Mouse (Mus musculus): Measurements from ENCODE around the gene Gm5767.

The Gm5767 gene

GRCm38 (mm10) chr16:8670041-8671035 lies 10.2 kb upstream of the Gm5767 start:
- no peak for DNase-seq (ENCODE audit: low read depth, low spot score)

- peak; percentile 97 for DNase-seq (ENCODE audit: low read depth, low spot score)
Measured at GRCm38 (mm10) chr16:8671551-8672349, 8.8 kb upstream of the Gm5767 start, which contains the start of gene Carhsp1. TSS of gene Carhsp1 (minus strand) at chr16:8672155.

GRCm38 (mm10) chr16:8672350-8672687 lies 8.3 kb upstream of the Gm5767 start:
- DNase-seq (ENCODE audit: low read depth, low spot score) = no peak

GRCm38 (mm10) chr16:8672811-8673210 lies 7.8 kb upstream of the Gm5767 start:
- DNase-seq (ENCODE audit: low read depth, low spot score) = no peak

- no peak for DNase-seq (ENCODE audit: low read depth, low spot score)
Measured at GRCm38 (mm10) chr16:8673343-8673742, 7.2 kb upstream of the Gm5767 start.

- DNase-seq (ENCODE audit: low read depth, low spot score) = peak; percentile 89
Measured at GRCm38 (mm10) chr16:8674165-8674564, 6.4 kb upstream of the Gm5767 start.

GRCm38 (mm10) chr16:8675559-8675958 lies 5.0 kb upstream of the Gm5767 start:
- DNase-seq (ENCODE audit: low read depth, low spot score) = no peak

- DNase-seq (ENCODE audit: low read depth, low spot score) = no peak
Measured at GRCm38 (mm10) chr16:8676228-8676627, 4.3 kb upstream of the Gm5767 start.

GRCm38 (mm10) chr16:8676800-8677199 lies 3.8 kb upstream of the Gm5767 start:
- peak; percentile 61 for DNase-seq (ENCODE audit: low read depth, low spot score)

- no peak for DNase-seq (ENCODE audit: low read depth, low spot score)
Measured at GRCm38 (mm10) chr16:8678035-8678434, 2.5 kb upstream of the Gm5767 start.

- DNase-seq (ENCODE audit: low read depth, low spot score) = no peak
Measured at GRCm38 (mm10) chr16:8678676-8679075, 1.9 kb upstream of the Gm5767 start.

- DNase-seq (ENCODE audit: low read depth, low spot score) = no peak
Measured at GRCm38 (mm10) chr16:8679780-8680179, 790 bp upstream of the Gm5767 start.

- no peak for DNase-seq (ENCODE audit: low read depth, low spot score)
Measured at GRCm38 (mm10) chr16:8685087-8685486, 4.5 kb downstream of the Gm5767 start.

GRCm38 (mm10) chr16:8686121-8686870 lies 5.7 kb downstream of the Gm5767 start:
- DNase-seq (ENCODE audit: low read depth, low spot score) = peak; percentile 73

- no peak for DNase-seq (ENCODE audit: low read depth, low spot score)
Measured at GRCm38 (mm10) chr16:8686871-8687535, 6.4 kb downstream of the Gm5767 start.

GRCm38 (mm10) chr16:8687559-8688112 lies 7.1 kb downstream of the Gm5767 start:
- DNase-seq (ENCODE audit: low read depth, low spot score) = no peak

GRCm38 (mm10) chr16:8689979-8690656 lies 9.5 kb downstream of the Gm5767 start:
- no peak for DNase-seq (ENCODE audit: low read depth, low spot score)

- no peak for DNase-seq (ENCODE audit: low read depth, low spot score)
Measured at GRCm38 (mm10) chr16:8691206-8691605, 10.6 kb downstream of the Gm5767 start.

- no peak for DNase-seq (ENCODE audit: low read depth, low spot score)
Measured at GRCm38 (mm10) chr16:8699556-8699955, 19.0 kb downstream of the Gm5767 start.

- no peak for DNase-seq (ENCODE audit: low read depth, low spot score)
Measured at GRCm38 (mm10) chr16:8700586-8700985, 20.0 kb downstream of the Gm5767 start.

Measured in A20 (cell line).